Mouse (Mus musculus): ENCODE data around the gene Gm45208.
"Not testable (repeated sequence)": the region's sequence is repeated elsewhere in the genome, so short reads cannot be mapped to it uniquely, and the experiment has no call there.

Gene Gm45208

DNA sequence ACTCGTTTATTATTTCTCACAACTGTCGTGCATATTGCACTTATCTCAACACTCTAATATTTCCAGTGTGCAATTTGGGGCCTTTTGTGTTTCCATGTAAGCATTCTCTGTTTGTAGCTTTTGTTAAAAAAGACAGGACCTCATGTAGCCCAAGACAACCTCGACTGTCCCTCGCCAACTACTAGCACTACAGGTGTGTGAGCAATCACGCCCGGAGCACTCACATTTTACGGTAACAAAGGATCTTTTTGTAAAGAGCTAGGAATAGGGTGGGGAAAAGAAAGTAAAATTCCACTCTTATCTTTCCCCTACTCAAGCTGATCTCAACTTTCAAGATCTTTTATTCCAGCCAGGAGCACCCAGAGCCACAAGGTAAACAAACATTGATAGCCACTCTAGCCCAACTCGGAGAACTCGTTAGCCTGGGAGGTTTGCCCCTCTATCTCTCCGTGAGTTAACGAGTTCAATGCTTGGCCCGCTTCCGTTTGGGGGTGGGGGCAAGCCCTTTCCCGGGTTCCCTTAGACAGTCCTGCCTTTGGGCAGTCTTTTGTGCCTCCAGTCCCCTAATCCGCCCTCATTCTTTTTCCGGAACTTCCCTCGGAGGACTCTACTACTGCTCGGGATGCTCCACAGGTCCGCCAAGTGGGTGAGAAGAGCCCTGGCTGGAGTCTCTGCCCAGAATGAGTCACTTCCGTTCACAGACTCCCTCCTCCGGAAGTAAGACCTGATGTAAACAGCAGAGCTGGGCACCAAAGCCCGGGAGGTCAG, at the start of gene Gm45208:
TSS of gene Gm45208 (plus strand) at position 732 of the 768 bp plus-strand sequence.
- peak; percentile 80 for DNase-seq (ENCODE audit: low read depth, low spot score)

DNA sequence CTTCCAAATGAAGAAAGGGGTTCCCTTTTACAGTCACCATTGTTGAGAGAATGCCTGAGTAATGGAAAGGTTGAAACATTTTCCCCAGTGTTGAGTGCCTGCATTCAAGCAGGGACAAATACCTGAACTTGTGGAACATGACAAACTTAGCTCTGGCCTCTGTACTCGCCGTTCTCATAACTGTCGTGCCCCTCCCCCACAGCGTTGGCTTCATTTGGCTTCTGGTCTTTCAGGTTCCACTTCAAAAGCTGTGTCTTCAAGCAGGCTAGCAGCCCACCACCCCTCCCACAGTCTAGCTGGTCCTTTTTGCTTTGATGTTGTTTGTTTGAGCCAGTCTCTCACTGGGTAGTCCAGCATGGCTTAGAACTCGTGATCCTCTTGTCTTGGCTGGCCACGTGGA, 49.3 kb upstream of the Gm45208 start:
- no peak for DNase-seq (ENCODE audit: low read depth, low spot score)

DNA sequence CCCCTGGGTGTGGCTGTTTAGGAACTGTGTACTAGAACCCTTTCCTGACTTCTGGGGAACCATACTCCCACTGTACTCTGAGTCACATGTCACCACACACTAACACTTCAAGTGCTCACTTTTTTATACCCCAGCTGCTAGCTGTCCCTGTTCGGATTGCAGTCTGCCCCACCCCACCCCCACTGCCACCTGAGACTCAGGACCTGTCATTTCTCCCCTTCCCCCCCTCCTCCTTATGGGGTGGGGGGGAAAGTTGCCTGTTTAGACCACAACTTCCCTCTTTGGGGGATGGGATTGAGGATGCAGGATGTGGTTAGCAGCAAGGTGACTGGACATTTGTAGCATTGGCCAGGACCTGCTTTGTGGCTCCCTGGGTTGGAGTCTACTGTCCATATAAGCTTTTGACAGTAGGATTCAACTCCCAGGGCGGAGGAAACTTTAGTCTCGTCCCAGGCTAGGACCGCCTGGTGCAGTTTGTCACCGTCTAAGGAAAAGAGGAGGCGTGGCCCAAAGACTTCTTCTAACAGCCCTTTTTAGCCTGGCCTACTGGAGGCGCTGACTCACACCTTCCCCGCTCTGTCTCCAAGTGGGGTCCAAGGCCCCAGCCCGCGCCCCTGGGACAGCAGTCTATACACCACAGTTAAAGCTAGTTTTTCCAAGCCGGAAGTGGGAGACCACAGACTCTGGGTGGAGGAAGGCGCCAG, 48.3 kb upstream of the Gm45208 start:
- peak; percentile 56 for DNase-seq (ENCODE audit: low read depth, low spot score)

DNA sequence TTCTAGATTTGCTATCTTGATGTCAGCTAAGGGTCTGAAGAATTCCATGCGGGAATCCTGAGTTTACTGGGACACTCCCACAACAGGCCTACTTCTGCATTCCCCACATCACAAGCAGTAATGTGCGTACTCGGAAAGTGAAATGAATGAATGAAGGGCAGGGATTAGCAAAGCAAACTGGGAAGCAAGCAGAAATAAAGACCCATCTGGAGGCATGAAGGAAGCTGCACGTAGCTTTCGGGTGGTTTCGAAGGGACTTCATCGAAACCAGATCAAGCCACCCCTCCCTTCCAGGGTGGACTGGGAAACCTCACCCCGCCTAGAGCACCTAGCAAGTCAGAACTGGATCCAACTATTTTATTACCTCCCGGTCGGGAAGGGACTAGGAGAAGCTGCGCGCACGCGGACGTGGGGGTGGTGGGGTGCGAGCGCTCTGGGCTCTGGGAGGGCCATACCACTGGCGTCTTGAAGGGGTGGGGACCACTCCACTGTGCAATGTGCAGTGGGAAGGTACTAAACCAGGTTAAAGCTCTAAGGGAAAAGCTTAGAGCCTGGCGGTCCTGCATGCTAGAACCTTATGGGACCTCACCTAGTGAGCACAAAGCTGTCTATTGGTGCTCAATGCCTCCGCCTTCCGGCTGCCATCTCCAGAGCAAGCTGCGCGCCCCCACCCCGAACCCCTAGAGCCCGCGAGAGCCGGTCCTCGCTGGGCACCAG, 47.6 kb upstream of the Gm45208 start:
- peak; percentile 61 for DNase-seq (ENCODE audit: low read depth, low spot score)

DNA sequence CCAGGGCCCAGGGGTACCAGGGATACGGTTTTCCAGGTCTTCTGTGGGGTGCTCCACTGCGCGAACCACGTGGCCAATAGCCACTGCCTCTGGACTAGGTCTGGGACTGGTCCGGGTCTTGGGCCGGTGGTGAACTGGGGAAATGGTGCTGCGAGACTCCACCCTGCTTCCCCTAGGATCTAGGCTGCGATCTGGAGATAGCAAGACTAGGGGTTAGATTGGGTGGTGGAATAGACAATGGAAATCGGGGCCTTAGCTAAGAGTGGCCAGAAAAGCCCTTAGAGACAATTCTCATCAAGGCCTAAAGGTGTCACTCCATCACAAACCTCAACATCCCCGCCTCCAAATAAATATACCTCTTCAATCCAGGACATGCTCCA, 47.1 kb upstream of the Gm45208 start:
- DNase-seq (ENCODE audit: low read depth, low spot score), result peak; percentile 30

DNA sequence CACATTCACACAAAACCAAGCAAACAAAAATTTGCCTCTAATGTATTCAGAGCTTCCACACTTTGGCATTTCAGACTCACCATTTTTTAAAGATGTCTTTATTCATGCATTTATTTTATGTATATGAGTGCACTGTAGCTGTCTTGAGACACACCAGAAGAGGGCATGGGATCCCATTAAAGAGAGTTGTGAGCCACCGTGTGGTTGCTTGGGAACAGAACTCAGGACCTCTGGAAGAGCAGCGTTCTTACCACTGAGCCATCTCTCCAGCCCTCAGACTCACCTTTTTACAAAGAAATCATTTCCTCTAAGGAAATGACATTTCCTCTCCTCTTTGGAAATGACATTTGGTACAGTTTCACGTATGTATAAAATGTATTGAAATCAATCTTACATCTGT, 43.1 kb upstream of the Gm45208 start:
- no peak for DNase-seq (ENCODE audit: low read depth, low spot score)

DNA sequence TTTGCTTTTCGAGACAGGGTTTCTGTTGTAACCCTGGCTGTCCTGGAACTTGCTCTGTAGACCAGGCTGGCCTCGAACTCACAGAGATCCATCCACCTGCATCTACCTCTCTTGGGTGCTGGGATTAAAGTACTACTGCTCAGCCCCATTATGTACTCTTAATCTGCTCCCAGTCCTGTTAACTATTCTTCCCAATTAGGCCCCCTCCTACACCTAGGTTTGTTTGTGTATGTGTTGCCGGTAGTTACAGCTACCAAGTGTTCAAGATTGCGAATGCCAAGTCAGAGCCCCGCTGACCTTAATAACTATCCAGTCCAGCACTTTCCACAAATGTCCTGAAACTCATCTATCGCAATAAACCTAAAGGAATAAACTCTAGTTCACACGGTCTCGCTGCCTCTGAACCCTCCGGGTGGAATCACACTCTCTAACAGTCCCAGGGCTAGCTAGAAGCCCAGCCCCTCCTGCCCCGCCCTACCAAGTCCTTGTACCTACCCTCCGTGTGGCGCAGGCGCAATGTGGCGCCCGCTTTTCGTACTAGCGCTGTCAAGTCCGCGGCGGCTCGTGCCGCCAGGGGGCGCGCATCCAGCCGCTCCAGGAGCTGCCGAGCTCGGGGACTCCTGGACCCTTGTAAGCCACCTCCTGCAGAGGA, 42.5 kb upstream of the Gm45208 start:
- DNase-seq (ENCODE audit: low read depth, low spot score), result peak; percentile 95

DNA sequence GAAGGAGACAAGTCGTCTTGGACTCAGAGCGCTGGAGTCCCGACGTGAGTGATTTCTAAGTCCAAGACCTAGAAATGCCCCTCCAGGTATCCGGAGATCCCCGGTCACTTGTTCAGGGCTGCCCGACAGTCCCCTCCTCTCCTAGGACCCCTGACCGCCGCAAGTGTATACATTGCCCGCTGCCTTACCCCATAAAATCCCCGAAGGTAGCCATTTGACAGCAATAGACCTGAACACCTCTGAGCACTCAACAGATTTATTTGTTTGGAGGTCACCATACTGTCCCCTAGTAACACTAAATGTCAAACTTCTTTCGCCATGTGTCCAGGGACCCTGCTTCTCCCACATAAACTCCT, 42.0 kb upstream of the Gm45208 start:
- DNase-seq (ENCODE audit: low read depth, low spot score), result no peak

DNA sequence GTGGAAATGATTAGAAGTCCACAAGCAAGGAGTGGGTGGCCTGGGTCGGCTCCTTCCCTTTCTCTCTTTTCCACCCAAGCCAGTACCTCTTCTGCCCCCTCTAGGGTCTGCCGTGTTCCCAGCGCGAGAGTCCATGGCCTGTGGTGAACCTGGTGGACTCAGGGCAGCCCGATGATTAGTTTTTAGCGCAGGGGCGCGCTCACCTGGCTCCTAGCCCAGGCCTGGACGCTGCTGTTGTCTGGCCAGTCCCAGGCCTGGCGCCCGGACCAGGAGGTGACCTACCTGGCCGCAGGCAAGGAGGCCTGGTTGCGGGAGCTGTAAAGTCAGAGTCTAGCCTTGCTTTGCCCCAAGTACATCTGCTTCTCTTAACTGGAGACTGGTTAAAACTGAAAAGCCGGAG, 41.2 kb upstream of the Gm45208 start, which contains the start of gene Magix:
TSS of gene Magix (minus strand) at position 388 of the 400 bp plus-strand sequence.
- no peak for DNase-seq (ENCODE audit: low read depth, low spot score)

DNA sequence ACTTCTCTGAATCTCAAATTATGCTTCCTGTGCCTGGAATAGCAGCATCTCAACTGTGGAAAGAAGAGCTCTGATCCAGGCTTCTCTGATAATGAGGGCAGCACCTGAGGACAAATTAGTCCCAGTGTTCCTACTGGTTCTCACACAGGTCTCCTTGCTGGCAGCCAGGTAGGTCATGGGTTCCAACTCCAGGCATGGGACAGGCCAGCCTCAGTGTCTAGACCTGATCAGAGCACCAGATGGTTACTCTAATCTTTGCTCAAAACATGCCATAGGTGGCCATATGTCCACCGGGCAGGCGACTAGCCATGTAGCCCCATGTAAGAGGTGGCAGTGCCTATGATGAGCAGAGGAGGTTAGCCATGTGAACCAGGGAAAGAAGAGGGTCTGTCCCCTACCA, 33.7 kb upstream of the Gm45208 start:
- no peak for DNase-seq (ENCODE audit: low read depth, low spot score)

DNA sequence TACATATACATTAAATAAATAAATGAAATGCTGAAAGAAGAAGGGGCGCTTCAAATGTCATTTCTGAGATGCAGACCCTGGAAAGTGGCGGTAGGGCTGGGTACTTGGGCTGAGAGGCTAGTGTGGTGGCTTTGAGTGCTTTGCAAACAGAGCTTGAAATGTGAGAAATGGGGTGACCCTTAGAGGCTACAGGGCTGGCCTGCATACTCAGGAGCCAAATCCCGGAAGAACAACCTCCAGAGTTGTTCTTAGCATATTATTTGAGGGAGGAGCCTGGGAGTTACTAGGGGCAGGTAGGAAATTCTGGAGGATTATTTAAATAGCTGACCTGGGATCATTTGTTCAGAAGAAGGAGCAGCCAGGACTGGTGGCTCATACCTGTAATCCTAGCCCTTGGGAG, 31.6 kb upstream of the Gm45208 start:
- DNase-seq (ENCODE audit: low read depth, low spot score), result no peak

DNA sequence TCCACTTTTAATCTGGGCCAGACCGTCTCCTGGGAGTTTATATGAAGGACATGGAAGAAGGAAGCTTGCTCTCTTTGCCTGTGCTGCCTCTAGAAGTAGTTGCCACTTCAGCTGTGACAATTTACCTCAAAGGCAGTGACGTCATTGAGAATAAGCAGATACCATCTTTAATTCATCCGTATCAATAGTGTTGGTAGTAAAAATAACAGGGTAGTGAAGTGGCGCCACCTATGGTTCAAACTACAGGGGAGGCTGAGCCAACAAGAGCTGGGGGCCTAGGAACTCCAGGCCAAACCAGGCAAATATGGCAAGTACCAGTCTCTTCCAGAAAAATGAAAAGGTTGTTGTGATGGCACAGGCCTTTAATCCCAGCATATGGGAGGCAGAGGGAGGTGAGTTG, 29.2 kb upstream of the Gm45208 start:
- DNase-seq (ENCODE audit: low read depth, low spot score), result peak; percentile 87

DNA sequence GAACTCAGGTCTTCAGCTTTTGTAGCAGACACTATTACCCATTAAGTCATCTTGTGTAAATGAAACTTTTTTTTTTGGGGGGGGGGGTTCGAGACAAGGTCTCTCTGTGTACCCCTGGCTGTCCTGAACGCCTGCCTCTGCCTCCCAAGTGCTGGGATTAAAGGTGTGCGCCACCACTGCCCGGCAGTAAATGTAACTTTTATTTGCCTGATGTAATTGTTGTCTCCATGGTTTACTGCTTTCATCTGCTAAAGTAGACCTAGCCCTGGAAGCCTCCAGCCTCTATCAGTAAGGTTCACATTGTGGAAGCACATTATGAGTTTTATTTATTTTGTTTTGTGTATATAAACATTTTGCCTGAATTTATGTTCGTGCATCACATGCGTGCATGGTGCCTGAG, 25.5 kb upstream of the Gm45208 start:
- DNase-seq (ENCODE audit: low read depth, low spot score), result no peak

DNA sequence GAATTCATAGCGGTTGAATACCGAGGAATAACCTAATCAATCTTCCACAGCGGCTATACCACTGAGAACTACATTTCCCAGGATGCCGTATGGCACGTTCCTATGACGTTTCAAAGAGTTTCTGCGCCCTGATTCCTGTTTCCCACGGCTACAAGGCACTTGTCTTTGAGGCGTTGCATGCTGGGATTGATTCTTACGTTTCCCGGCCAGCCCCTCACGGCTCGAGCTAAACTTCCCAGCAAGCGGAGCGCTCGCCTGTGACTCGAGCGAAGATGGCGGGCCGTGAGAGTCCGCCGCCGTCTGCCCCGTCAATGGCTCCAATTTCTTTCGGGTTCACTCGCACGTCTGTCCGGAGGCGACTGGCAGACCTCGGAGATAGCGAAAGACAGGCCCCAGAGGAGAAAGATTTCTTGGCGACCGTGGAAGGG, 25.1 kb upstream of the Gm45208 start, which contains the start of gene Gpkow:
TSS of gene Gpkow (plus strand) at position 178 of the 428 bp plus-strand sequence.
- peak; percentile 93 for DNase-seq (ENCODE audit: low read depth, low spot score)

DNA sequence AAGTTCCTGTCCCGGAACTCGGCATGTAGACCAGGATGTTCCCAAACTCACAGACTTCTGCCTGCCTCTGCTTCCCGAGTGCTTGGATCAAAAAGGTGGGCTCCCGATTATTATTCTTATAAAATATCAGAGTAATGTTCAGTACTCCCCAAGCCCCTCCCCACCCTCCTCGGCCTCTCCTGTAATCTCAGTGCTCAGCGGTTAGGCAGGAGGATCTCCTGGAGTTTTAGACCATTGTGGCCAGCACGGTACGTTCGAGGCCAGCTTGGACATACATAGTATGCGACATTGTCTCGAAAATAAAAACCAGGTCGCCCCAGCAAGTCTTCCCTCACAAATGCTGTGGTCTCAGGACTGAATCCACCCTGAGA, 8.3 kb upstream of the Gm45208 start:
- not testable (repeated sequence) for DNase-seq (ENCODE audit: low read depth, low spot score)

DNA sequence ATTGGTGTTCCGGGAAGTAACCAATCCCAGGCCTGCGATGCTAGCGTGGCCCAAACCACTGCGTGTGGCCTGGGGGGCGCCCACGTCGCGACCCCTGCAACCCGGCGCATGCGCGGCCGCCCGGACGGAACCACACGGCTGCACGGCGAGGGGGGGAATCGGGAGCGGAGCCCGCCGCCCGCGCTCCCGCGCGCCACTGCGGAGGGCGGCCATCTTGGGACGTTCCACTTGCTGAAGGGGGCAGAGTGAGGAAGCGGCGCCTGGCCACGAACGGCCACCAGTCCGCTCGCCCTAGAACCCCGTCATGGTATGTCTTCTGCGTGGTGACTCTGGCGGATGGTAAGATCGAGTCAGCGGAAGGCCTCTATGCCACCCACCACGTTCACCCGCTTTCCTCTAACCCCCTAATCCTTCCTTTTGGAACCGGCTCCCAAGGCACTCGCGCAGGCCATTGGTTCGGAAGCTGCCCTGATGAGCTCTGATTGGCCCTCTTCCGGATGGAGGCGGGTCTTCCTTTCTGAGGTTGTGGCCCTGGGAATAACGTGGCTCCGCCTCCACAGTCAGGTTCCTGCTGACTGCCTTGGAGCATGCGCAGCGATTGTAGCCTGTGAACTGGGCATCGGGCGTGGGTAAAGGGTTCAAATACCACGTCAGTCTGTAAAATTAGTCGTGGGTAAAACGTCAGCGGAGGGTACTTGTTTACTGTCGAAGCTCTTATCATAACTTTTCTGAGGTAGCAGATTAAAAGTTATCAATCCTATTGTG, 7.7 kb upstream of the Gm45208 start, which contains the start of gene Wdr45:
TSS of gene Wdr45 (plus strand) at position 199 of the 765 bp plus-strand sequence.
- peak; percentile 95 for DNase-seq (ENCODE audit: low read depth, low spot score)

DNA sequence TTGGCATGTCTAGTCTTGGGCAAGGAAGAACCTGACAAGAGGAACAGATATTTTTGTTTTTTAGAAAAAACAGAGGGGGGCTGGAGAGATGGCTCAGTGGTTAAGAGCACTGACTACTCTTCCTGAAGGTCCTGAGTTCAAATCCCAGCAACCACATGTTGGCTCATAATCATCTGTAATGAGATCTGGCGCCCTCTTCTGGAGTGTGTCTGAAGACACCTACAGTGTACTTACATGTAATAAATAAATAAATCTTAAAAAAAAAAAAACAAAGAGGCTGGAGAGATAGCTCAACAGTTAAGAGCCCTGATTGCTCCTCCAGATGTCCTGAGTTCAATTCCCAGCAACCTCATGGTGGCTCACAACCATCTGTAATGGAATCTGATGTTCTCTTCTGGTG, 6.0 kb upstream of the Gm45208 start:
- peak; percentile 57 for DNase-seq (ENCODE audit: low read depth, low spot score)

DNA sequence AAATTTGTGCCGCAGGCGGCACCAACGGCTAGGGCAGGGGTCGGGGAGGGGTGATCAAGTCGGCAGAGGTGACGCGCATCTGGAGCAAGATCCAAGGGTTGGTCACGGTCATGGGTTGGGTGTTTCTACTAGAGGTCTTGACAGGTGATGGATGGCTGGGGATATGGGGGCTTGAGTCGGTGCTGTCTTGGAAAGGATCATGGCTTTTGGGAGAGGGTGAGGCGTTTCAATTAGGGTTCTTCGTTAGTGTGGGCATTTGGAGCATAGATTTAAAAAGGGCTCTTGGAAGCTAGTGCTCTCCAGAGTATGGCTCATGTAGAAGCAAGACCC, 202 bp downstream of the Gm45208 start:
- no peak for DNase-seq (ENCODE audit: low read depth, low spot score)

DNA sequence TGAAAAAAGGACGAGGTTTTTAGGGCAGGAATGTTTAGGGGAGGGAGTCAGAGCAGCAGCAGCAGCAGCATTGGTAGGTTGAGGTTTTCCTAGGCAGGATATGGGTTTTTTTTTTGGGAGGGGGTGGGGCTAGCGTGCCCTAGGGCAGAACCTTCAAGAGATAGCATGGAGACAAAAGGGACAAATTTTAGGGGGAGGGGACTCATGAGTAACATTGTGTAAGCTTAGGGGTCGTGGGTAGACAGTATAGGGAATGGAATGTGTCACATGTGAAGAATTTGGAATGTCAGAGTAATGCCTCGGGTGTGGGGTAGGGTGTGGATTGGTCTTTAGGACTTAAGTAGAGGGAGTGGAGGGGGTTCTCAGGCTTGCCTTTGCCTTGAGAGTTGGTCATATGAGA, 646 bp downstream of the Gm45208 start:
- peak; percentile 24 for DNase-seq (ENCODE audit: low read depth, low spot score)

DNA sequence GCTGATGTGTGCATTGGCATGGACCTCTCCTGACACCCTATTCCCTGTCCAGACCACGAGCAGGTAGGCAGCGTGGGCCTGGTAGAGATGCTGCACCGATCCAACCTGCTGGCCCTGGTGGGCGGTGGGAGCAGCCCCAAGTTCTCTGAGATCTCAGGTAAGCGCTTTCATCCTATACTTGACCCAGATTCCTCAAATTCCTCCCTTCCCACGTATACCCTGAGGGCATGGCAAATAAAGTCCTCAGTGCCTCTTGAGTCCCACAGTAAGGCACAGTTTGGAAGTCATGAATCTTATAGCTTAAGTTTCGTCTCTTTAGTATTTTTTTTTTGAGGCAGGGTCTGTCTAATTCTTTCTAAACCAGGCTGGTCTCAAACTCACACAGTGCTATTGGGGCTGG, 2.1 kb downstream of the Gm45208 start:
- no peak for DNase-seq (ENCODE audit: low read depth, low spot score)

DNA sequence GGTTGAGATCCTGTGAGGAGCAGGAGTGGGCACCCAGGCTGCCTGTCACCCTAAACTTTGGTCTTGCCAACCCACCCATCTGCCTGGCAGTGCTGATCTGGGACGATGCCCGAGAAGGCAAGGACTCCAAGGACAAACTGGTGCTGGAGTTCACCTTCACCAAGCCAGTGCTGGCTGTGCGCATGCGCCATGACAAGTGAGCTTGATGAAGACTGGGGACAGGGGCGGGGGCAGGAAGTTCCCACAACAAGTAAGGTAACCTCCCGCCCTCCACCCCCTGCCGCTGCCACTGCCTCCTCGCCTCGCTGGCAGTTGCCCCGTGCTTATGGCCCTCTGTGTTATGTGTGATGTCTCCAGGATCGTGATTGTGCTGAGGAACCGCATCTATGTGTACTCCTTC, 3.8 kb downstream of the Gm45208 start:
- no peak for DNase-seq (ENCODE audit: low read depth, low spot score)
